Mouse (Mus musculus): ENCODE data around the gene Pkd1l2. TPM values are rescaled to one million over a fixed set of nuclear protein-coding genes. Genes with fewer than 3 reads are reported as not detected.

Gene Pkd1l2
- polyA plus RNA-seq (2012; rRNA removed) = 0.02 and 0.06 TPM in 2 replicates

- no peak within 1 kb of the TSS for H3K4me3 ChIP-seq (replicated peaks; ENCODE audit: insufficient read depth, low read depth, low read length)
- no peaks in the 10 kb centered on the region for H3K27me3 ChIP-seq (ENCODE audit: control insufficient read depth, insufficient read depth, low read length)
- TF ChIP-seq CTCF (IDR thresholded peaks at IDR 0.05; ENCODE audit: borderline replicate concordance, insufficient read depth, low read depth, low read length) = no peak
- no peak for TF ChIP-seq POLR2A (IDR thresholded peaks at IDR 0.05; ENCODE audit: borderline replicate concordance, insufficient read depth, low read length)
- WGBS = 87% methylated on average over 8 of the region's 8 CpGs
- no peaks in the 10 kb centered on the region for H3K4me1 ChIP-seq (ENCODE audit: control insufficient read depth, insufficient read depth, low read length)
- no peak within 1 kb of the TSS for H3K27ac ChIP-seq (ENCODE audit: insufficient read depth, low read length)
- DNase-seq = no peak
Observed at GRCm38 (mm10) chr8:117082399-117082872, at the start of gene Pkd1l2. Gene Pkd1l2, minus strand, starts transcription at chr8:117082449.

GRCm38 (mm10) chr8:117127063-117127462 lies 44.8 kb upstream of the Pkd1l2 start:
- TF ChIP-seq CTCF (IDR thresholded peaks at IDR 0.05; ENCODE audit: borderline replicate concordance, insufficient read depth, low read depth, low read length) (no peak), POLR2A (IDR thresholded peaks at IDR 0.05; ENCODE audit: borderline replicate concordance, insufficient read depth, low read length) (no peak)
- DNase-seq = no peak
- no peak overlapping the region for H3K27ac ChIP-seq (ENCODE audit: insufficient read depth, low read length)
- no peak overlapping the region for H3K4me3 ChIP-seq (replicated peaks; ENCODE audit: insufficient read depth, low read depth, low read length)
- H3K27me3 ChIP-seq (ENCODE audit: control insufficient read depth, insufficient read depth, low read length) = no peaks in the 10 kb centered on the region
- no peaks in the 10 kb centered on the region for H3K4me1 ChIP-seq (ENCODE audit: control insufficient read depth, insufficient read depth, low read length)
- WGBS = 85% methylated on average over 8 of the region's 8 CpGs

GRCm38 (mm10) chr8:117126411-117126810 lies 44.2 kb upstream of the Pkd1l2 start:
- no peak overlapping the region for H3K4me3 ChIP-seq (replicated peaks; ENCODE audit: insufficient read depth, low read depth, low read length)
- H3K4me1 ChIP-seq (ENCODE audit: control insufficient read depth, insufficient read depth, low read length) = no peaks in the 10 kb centered on the region
- H3K27ac ChIP-seq (ENCODE audit: insufficient read depth, low read length) = no peak overlapping the region
- H3K27me3 ChIP-seq (ENCODE audit: control insufficient read depth, insufficient read depth, low read length) = no peaks in the 10 kb centered on the region
- no peak for DNase-seq
- TF ChIP-seq CTCF (IDR thresholded peaks at IDR 0.05; ENCODE audit: borderline replicate concordance, insufficient read depth, low read depth, low read length) = no peak
- no peak for TF ChIP-seq POLR2A (IDR thresholded peaks at IDR 0.05; ENCODE audit: borderline replicate concordance, insufficient read depth, low read length)
- 92% methylated on average over 3 of the region's 3 CpGs for WGBS

GRCm38 (mm10) chr8:117125854-117126253 lies 43.6 kb upstream of the Pkd1l2 start:
- no peaks in the 10 kb centered on the region for H3K27me3 ChIP-seq (ENCODE audit: control insufficient read depth, insufficient read depth, low read length)
- H3K27ac ChIP-seq (ENCODE audit: insufficient read depth, low read length) = no peak overlapping the region
- H3K4me3 ChIP-seq (replicated peaks; ENCODE audit: insufficient read depth, low read depth, low read length) = no peak overlapping the region
- H3K4me1 ChIP-seq (ENCODE audit: control insufficient read depth, insufficient read depth, low read length) = no peaks in the 10 kb centered on the region
- TF ChIP-seq CTCF (IDR thresholded peaks at IDR 0.05; ENCODE audit: borderline replicate concordance, insufficient read depth, low read depth, low read length) = no peak
- TF ChIP-seq POLR2A (IDR thresholded peaks at IDR 0.05; ENCODE audit: borderline replicate concordance, insufficient read depth, low read length) = no peak
- no peak for DNase-seq
- WGBS = 97% methylated on average over 3 of the region's 3 CpGs

GRCm38 (mm10) chr8:117123850-117124633 lies 41.8 kb upstream of the Pkd1l2 start:
- H3K4me1 ChIP-seq (ENCODE audit: control insufficient read depth, insufficient read depth, low read length) = no peaks in the 10 kb centered on the region
- TF ChIP-seq POLR2A (IDR thresholded peaks at IDR 0.05; ENCODE audit: borderline replicate concordance, insufficient read depth, low read length) (no peak), CTCF (IDR thresholded peaks at IDR 0.05; ENCODE audit: borderline replicate concordance, insufficient read depth, low read depth, low read length) (no peak)
- WGBS = 74% methylated on average over 13 of the region's 13 CpGs
- H3K27me3 ChIP-seq (ENCODE audit: control insufficient read depth, insufficient read depth, low read length) = no peaks in the 10 kb centered on the region
- no peak overlapping the region for H3K4me3 ChIP-seq (replicated peaks; ENCODE audit: insufficient read depth, low read depth, low read length)
- no peak overlapping the region for H3K27ac ChIP-seq (ENCODE audit: insufficient read depth, low read length)
- no peak for DNase-seq

GRCm38 (mm10) chr8:117121277-117121676 lies 39.0 kb upstream of the Pkd1l2 start:
- 84% methylated on average over 8 of the region's 8 CpGs for WGBS
- DNase-seq = no peak
- Histone ChIP-seq H3K4me3 (replicated peaks; ENCODE audit: insufficient read depth, low read depth, low read length) (no peak overlapping the region), H3K27ac (ENCODE audit: insufficient read depth, low read length) (no peak overlapping the region), H3K4me1 (ENCODE audit: control insufficient read depth, insufficient read depth, low read length) (peaks cover 3% of the 10 kb centered on the region), H3K27me3 (ENCODE audit: control insufficient read depth, insufficient read depth, low read length) (no peaks in the 10 kb centered on the region)
- TF ChIP-seq CTCF (IDR thresholded peaks at IDR 0.05; ENCODE audit: borderline replicate concordance, insufficient read depth, low read depth, low read length) (no peak), POLR2A (IDR thresholded peaks at IDR 0.05; ENCODE audit: borderline replicate concordance, insufficient read depth, low read length) (no peak)

- Histone ChIP-seq H3K27me3 (ENCODE audit: control insufficient read depth, insufficient read depth, low read length) (no peaks in the 10 kb centered on the region), H3K4me3 (replicated peaks; ENCODE audit: insufficient read depth, low read depth, low read length) (no peak overlapping the region), H3K4me1 (ENCODE audit: control insufficient read depth, insufficient read depth, low read length) (peaks cover 5% of the 10 kb centered on the region), H3K27ac (ENCODE audit: insufficient read depth, low read length) (no peak overlapping the region)
- 94% methylated on average over 9 of the region's 9 CpGs for WGBS
- DNase-seq = no peak
- TF ChIP-seq POLR2A (IDR thresholded peaks at IDR 0.05; ENCODE audit: borderline replicate concordance, insufficient read depth, low read length) = no peak
- TF ChIP-seq CTCF (IDR thresholded peaks at IDR 0.05; ENCODE audit: borderline replicate concordance, insufficient read depth, low read depth, low read length) = no peak
Observed at GRCm38 (mm10) chr8:117118409-117118808, 36.2 kb upstream of the Pkd1l2 start.

- Histone ChIP-seq H3K4me3 (replicated peaks; ENCODE audit: insufficient read depth, low read depth, low read length) (no peak overlapping the region), H3K4me1 (ENCODE audit: control insufficient read depth, insufficient read depth, low read length) (peaks cover 5% of the 10 kb centered on the region), H3K27me3 (ENCODE audit: control insufficient read depth, insufficient read depth, low read length) (no peaks in the 10 kb centered on the region), H3K27ac (ENCODE audit: insufficient read depth, low read length) (no peak overlapping the region)
- TF ChIP-seq POLR2A (IDR thresholded peaks at IDR 0.05; ENCODE audit: borderline replicate concordance, insufficient read depth, low read length) (no peak), CTCF (IDR thresholded peaks at IDR 0.05; ENCODE audit: borderline replicate concordance, insufficient read depth, low read depth, low read length) (no peak)
- DNase-seq = no peak
- 46% methylated on average over 7 of the region's 7 CpGs for WGBS
Observed at GRCm38 (mm10) chr8:117116534-117116933, 34.3 kb upstream of the Pkd1l2 start.

All from cerebellum, adult 2 months (tissue).